8 mouse cellular contexts compared by ENCODE assay signal in genomic region chr2:116061401-116062021, GRCm38 (mm10). TPM values are rescaled to one million over a fixed set of nuclear protein-coding genes. Genes with fewer than 3 reads are reported as not detected.
DNase-seq lines count a peak whose midpoint lies in the region; TF ChIP-seq lines count a peak whose summit lies in the region.

No protein-coding gene starts in this region.

- no peak for TF ChIP-seq CTCF in gastrocnemius, adult 2 months (IDR thresholded peaks at IDR 0.05)
- no peak for TF ChIP-seq CTCF in brain, embryonic 14.5 days (IDR thresholded peaks at IDR 0.05; ENCODE audit: borderline replicate concordance, extremely low read depth, insufficient read depth, insufficient read length)
- TF ChIP-seq CTCF in liver, adult 2 months (IDR thresholded peaks at IDR 0.05; ENCODE audit: low read depth, low read length) = no peak

- peak; percentile 24 for DNase-seq in gastrocnemius, adult 2 months
- no peak for DNase-seq in gastrocnemius, adult 8-10 months (ENCODE audit: low spot score in 2 of 2)
- DNase-seq in brain, embryonic 14.5 days (ENCODE audit: low read depth) = peak; percentile 62
- DNase-seq in heart, postnatal 10 days = peak; percentile 63 to 64
- DNase-seq in liver, adult 2 months (ENCODE audit: extremely low read depth, low read depth, low spot score) = no peak
- peak; percentile 34 for DNase-seq in retina, postnatal 1 day
- no peak for DNase-seq in layer of hippocampus, adult 9-10 months (ENCODE audit: low spot score)
- DNase-seq in cerebellum, postnatal 36 days = no peak

- H3K4me3 ChIP-seq in gastrocnemius, adult 2 months = peak overlapping the region; percentile 70
- H3K4me3 ChIP-seq in liver, adult 2 months (ENCODE audit: insufficient read depth, low read depth, low read length) = peak overlapping the region; percentile 83

- H3K9ac ChIP-seq in liver, adult 2 months (ENCODE audit: low read depth, low read length) = peak overlapping the region; percentile 63

- peak overlapping the region; percentile 82 for H3K27ac ChIP-seq in gastrocnemius, adult 2 months
- H3K27ac ChIP-seq in liver, adult 2 months (replicated peaks; ENCODE audit: insufficient read depth, low read depth, low read length) = peak overlapping the region; percentile 35; the same call in 1 of the 2 replicates

- TF ChIP-seq POLR2A in brain, embryonic 14.5 days (IDR thresholded peaks at IDR 0.05; ENCODE audit: borderline replicate concordance, extremely low read depth, insufficient read depth, insufficient read length, poor library complexity, severe bottlenecking) = no peak
- no peak for TF ChIP-seq POLR2A in liver, adult 2 months (IDR thresholded peaks at IDR 0.05; ENCODE audit: extremely low read depth, insufficient read depth, low read length)

- H3K27me3 ChIP-seq in liver, adult 2 months (ENCODE audit: control insufficient read depth, insufficient read depth, low read length) = no peaks in the 10 kb centered on the region

- intact Hi-C loops in gastrocnemius, adult 2 months (cut with DNase I) = loop anchor here (2.0 kb wide), 1 partner anchor 213 kb away; no protein-coding TSS in a partner anchor
- intact Hi-C loops in heart, postnatal 10 days (cut with DNase I) = no loop called here

- 0 out of 2 replicates have a peak, but pooled peaks cover 3% of the 10 kb centered on the region for H3K4me1 ChIP-seq in liver, adult 2 months (ENCODE audit: control insufficient read depth, insufficient read depth, low read length)

- peaks cover 4% of the 10 kb centered on the region; the same call in 1 of the 2 replicates for H3K79me2 ChIP-seq in liver, adult 2 months (ENCODE audit: control insufficient read depth, insufficient read depth, low read length)

- no peaks in the 10 kb centered on the region for H3K36me3 ChIP-seq in liver, adult 2 months (ENCODE audit: control insufficient read depth, insufficient read depth, low read length)

- 67% methylated on average over 30 of the region's 30 CpGs for WGBS in liver, adult 2 months

RNA-seq across cellular contexts. Expression of gene Meis2, which starts 4.1 kb away (rescaled TPM):
- total RNA-seq in gastrocnemius, adult 2 months (2021) = 1 to 10 TPM in 1 of 2 experiments, under 1 TPM in 1; 0.84 to 1.3 TPM
- 1 to 10 TPM in 2 of 4 experiments, under 1 TPM in 2; 0.56 to 1.9 (median 1.00) TPM for total RNA-seq in gastrocnemius, adult 8-10 months (2022)
- polyA plus RNA-seq in brain, embryonic 14.5 days (2012; rRNA removed) = 134 and 209 TPM in 2 replicates
- total RNA-seq in heart, postnatal 10 days (2021) = 10 to 100 TPM; 22.4 to 27.5 TPM
- total RNA-seq in liver, adult 2 months (2014; rRNA removed) = 4.4 and 4.5 TPM in 2 replicates
- 2.2 and 2.4 TPM in 2 replicates for polyA plus RNA-seq in liver, adult 2 months (2012; rRNA removed)

Comparison
In these comparisons a context has a peak if more than half of its experiments do, and no peak if none do; other contexts are left out.
1. DNase-seq: peak in gastrocnemius, adult 2 months (single experiment), brain, embryonic 14.5 days (single experiment), heart, postnatal 10 days (2 of 2) and retina, postnatal 1 day (single experiment); none in gastrocnemius, adult 8-10 months (0 of 2), liver, adult 2 months (single experiment), layer of hippocampus, adult 9-10 months (single experiment) and cerebellum, postnatal 36 days (0 of 2).